Mouse (Mus musculus) heart, adult 2 months (tissue): Measurements from ENCODE around the gene Klf17. TPM values are rescaled to one million over a fixed set of nuclear protein-coding genes. Genes with fewer than 3 reads are reported as not detected.

ENCODE experiments used
- DNase-seq, 2 experiments: peaks; one replicate each; pipeline ENCODE4 v3.0.0; 2021
- H3K27ac ChIP-seq: fragments of 200-600 bp; 2 replicates; pipeline ENCODE4 v1.8.1; 2022
- H3K27me3 ChIP-seq: fragments of 200-500 bp; 2 replicates; pipeline ENCODE4 v1.6.1; 2012; ENCODE audit warnings: mild to moderate bottlenecking, low read length, inconsistent platforms, mixed read lengths; ENCODE audit not compliant: control insufficient read depth, insufficient read depth
- H3K36me3 ChIP-seq: fragments of 200-500 bp; 2 replicates; pipeline ENCODE4 v1.6.1; 2012; ENCODE audit warnings: low read length, inconsistent platforms; ENCODE audit not compliant: control insufficient read depth, insufficient read depth
- H3K4me1 ChIP-seq: fragments of 200-500 bp; 2 replicates; pipeline ENCODE4 v1.6.1; 2011; ENCODE audit warnings: low read length; ENCODE audit not compliant: control insufficient read depth, insufficient read depth
- H3K4me3 ChIP-seq: fragments of 200-600 bp; 2 replicates; pipeline ENCODE4 v1.8.1; 2022
- H3K79me2 ChIP-seq: fragments of 200-500 bp; replicated peaks from 2 replicates; pipeline ENCODE4 v1.6.1; 2012; ENCODE audit warnings: mild to moderate bottlenecking, inconsistent platforms, low read length, moderate library complexity, mixed read lengths; ENCODE audit not compliant: control insufficient read depth, insufficient read depth
- H3K9ac ChIP-seq: fragments of 200-500 bp; 2 replicates; pipeline ENCODE4 v1.6.1; 2012; ENCODE audit warnings: low read depth, mild to moderate bottlenecking, control low read depth, inconsistent platforms, low read length, mixed read lengths
- CTCF ChIP-seq: fragments of 200-600 bp; IDR thresholded peaks from 2 replicates; pipeline ENCODE4 v1.8.1; 2022; ENCODE audit warnings: antibody characterized with exemption, mild to moderate bottlenecking, moderate library complexity
- EP300 ChIP-seq: fragments of 200-500 bp; IDR thresholded peaks from 2 replicates; pipeline ENCODE4 v1.6.1; 2011; ENCODE audit warnings: low read depth, low read length, control low read depth; ENCODE audit not compliant: insufficient read depth
- POLR2A ChIP-seq: fragments of 200-500 bp; IDR thresholded peaks from 2 replicates; pipeline ENCODE4 v1.6.1; 2011; ENCODE audit warnings: mild to moderate bottlenecking, low read depth, low read length, control low read depth; ENCODE audit not compliant: insufficient read depth
- WGBS: fragments of 180-500 bp; shearing (Covaris S2); methylation state at CpG from one replicate; pipeline ENCODE4 v1.1.7; 2018; 5-methylcytosine and 5-hydroxymethylcytosine counted together
- intact Hi-C: fragments of 180-260 bp; cut with DNase I; formaldehyde crosslinking; loops from one replicate; pipeline ENCODE4 v1.15.1; 2025
- polyA plus RNA-seq: library from polyadenylated mRNA; depleted of rRNA; stranded (reverse); fragments of >200 nt; gene quantifications from 2 replicates; pipeline ENCODE4 v1.2.3, GENCODE M21; 2012
- total RNA-seq, 2 experiments: library from RNA; stranded (reverse); gene quantifications; 2 replicates each; pipeline ENCODE4 v1.2.3; 2021

Gene Klf17
- total and polyA plus RNA-seq, 3 experiments: not detected

DNA sequence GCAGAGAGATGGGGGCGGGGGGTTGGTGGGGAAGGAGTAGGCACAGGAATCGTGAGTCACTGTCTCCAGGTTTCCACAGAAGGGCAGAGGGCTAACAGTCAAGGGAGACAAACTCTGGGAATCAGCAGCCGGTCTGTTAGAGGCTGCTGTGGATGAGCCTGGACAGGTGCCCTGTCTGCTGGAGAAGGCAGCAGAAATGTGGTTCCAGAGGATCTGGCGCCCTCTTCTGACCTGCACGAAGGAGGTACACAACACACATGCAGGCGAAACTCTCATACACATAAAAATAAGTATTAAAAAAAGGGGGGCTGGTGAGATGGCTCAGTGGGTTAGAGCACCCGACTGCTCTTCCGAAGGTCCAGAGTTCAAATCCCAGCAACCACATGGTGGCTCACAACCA, 27.9 kb downstream of the Klf17 start:
- H3K36me3 ChIP-seq: no peaks in the 10 kb centered on the region
- no peak overlapping the region for H3K9ac ChIP-seq
- H3K79me2 ChIP-seq: no peaks in the 10 kb centered on the region
- no peak for TF ChIP-seq CTCF
- no peak for TF ChIP-seq POLR2A
- TF ChIP-seq EP300: no peak
- no peak overlapping the region for H3K4me3 ChIP-seq
- DNase-seq: no peak
- no peaks in the 10 kb centered on the region for H3K4me1 ChIP-seq
- intact Hi-C loops: no loop called here
- no peak overlapping the region for H3K27ac ChIP-seq
- WGBS: 37% methylated on average over 8 of the region's 8 CpGs
- H3K27me3 ChIP-seq: no peaks in the 10 kb centered on the region; the same call in 1 of the 2 replicates

GRCm38 (mm10) chr4:117731926-117732325, 33.5 kb downstream of the Klf17 start:
- no peaks in the 10 kb centered on the region; the same call in 1 of the 2 replicates for H3K27me3 ChIP-seq
- DNase-seq: no peak
- 79% methylated on average over 3 of the region's 3 CpGs for WGBS
- H3K4me1 ChIP-seq: no peaks in the 10 kb centered on the region
- no peak overlapping the region for H3K9ac ChIP-seq
- no peak overlapping the region for H3K4me3 ChIP-seq
- TF ChIP-seq CTCF (no peak), EP300 (no peak), POLR2A (no peak)
- H3K36me3 ChIP-seq: no peaks in the 10 kb centered on the region
- intact Hi-C loops: no loop called here
- H3K27ac ChIP-seq: no peak overlapping the region
- no peaks in the 10 kb centered on the region for H3K79me2 ChIP-seq

DNA sequence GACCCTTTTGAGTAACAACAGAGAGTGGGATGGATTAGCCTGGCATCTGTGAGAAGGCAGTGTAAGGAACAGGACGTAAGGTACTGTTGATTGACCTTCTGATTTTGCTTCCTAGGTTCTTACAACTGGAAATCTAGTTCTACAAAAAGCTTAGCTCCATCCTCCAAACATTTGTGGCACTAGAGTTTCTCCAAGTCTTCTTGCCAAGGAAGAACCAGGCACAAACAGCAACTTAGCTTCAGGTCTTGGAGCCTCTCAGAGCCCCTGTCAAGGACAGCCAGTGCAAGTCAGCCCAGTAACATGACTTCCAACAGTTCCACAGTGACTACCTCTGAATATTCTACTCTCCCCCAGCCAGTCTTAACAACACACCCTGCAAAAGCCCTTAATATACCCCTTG, 41.3 kb downstream of the Klf17 start, which contains the start of gene Gm12845:
Gm12845 (plus strand) TSS at position 301 of the 400 bp plus-strand sequence.
- Histone ChIP-seq H3K27me3 (no peaks in the 10 kb centered on the region), H3K4me1 (no peaks in the 10 kb centered on the region), H3K79me2 (no peaks in the 10 kb centered on the region), H3K36me3 (no peaks in the 10 kb centered on the region), H3K4me3 (no peak within 1 kb of the TSS), H3K27ac (no peak within 1 kb of the TSS), H3K9ac (no peak within 1 kb of the TSS)
- WGBS: 74% methylated on average over 1 of the region's 1 CpGs
- no peak for DNase-seq
- TF ChIP-seq EP300 (no peak), POLR2A (no peak), CTCF (no peak)
- intact Hi-C loops: no loop called here

GRCm38 (mm10) chr4:117713303-117714098, 51.9 kb downstream of the Klf17 start:
- Histone ChIP-seq H3K4me1 (no peaks in the 10 kb centered on the region), H3K27me3 (no peaks in the 10 kb centered on the region), H3K27ac (no peak overlapping the region), H3K79me2 (no peaks in the 10 kb centered on the region), H3K9ac (no peak overlapping the region), H3K4me3 (no peak overlapping the region), H3K36me3 (no peaks in the 10 kb centered on the region)
- intact Hi-C loops: no loop called here
- no peak for TF ChIP-seq POLR2A
- TF ChIP-seq EP300: no peak
- TF ChIP-seq CTCF: no peak
- DNase-seq: no peak
- 69% methylated on average over 6 of the region's 6 CpGs for WGBS

- no peaks in the 10 kb centered on the region for H3K27me3 ChIP-seq
- no peaks in the 10 kb centered on the region for H3K4me1 ChIP-seq
- 77% methylated on average over 3 of the region's 3 CpGs for WGBS
- intact Hi-C loops: no loop called here
- no peak for DNase-seq
- H3K36me3 ChIP-seq: no peaks in the 10 kb centered on the region
- no peak overlapping the region for H3K27ac ChIP-seq
- no peak overlapping the region for H3K4me3 ChIP-seq
- H3K9ac ChIP-seq: no peak overlapping the region
- TF ChIP-seq CTCF: no peak
- TF ChIP-seq POLR2A: no peak
- TF ChIP-seq EP300: no peak
- no peaks in the 10 kb centered on the region for H3K79me2 ChIP-seq
These were observed 53.1 kb downstream of the Klf17 start for GRCm38 (mm10) chr4:117712314-117712713.
